Mouse (Mus musculus): Measurements from ENCODE around the gene Ppargc1a. TPM values are rescaled to one million over a fixed set of nuclear protein-coding genes. Genes with fewer than 3 reads are reported as not detected.

Gene Ppargc1a
- polyA plus RNA-seq, 1 experiment from 2014 or later = 5.4 TPM

- Histone ChIP-seq H3K9me3 (replicated peaks; ENCODE audit: control insufficient read depth, low read length) (no peaks in the 10 kb centered on the region), H3K4me3 (ENCODE audit: low read depth, low read length) (no peak overlapping the region), H3K4me2 (ENCODE audit: low read length) (no peak overlapping the region), H3K36me3 (ENCODE audit: control insufficient read depth, insufficient read depth, low read length) (no peaks in the 10 kb centered on the region), H3K9ac (ENCODE audit: low read length) (no peak overlapping the region), H3K27me3 (replicated peaks; ENCODE audit: control insufficient read depth, insufficient read depth, low read length) (no peaks in the 10 kb centered on the region), H3K27ac (ENCODE audit: low read depth, low read length) (no peak overlapping the region), H3K4me1 (ENCODE audit: control insufficient read depth, insufficient read depth, low read length) (0 out of 2 replicates have a peak, but pooled peaks cover 2% of the 10 kb centered on the region)
- no peak for ATAC-seq
- DNase-seq (ENCODE audit: low spot score) = no peak
- WGBS = 72% methylated on average over 4 of the region's 4 CpGs
These were observed 92.4 kb downstream of the Ppargc1a start for GRCm38 (mm10) chr5:51475034-51475541.

GRCm38 (mm10) chr5:51471614-51472013, 95.9 kb downstream of the Ppargc1a start:
- Histone ChIP-seq H3K4me3 (ENCODE audit: low read depth, low read length) (no peak overlapping the region), H3K4me2 (ENCODE audit: low read length) (no peak overlapping the region), H3K27ac (ENCODE audit: low read depth, low read length) (no peak overlapping the region), H3K4me1 (ENCODE audit: control insufficient read depth, insufficient read depth, low read length) (no peaks in the 10 kb centered on the region), H3K9me3 (replicated peaks; ENCODE audit: control insufficient read depth, low read length) (no peaks in the 10 kb centered on the region), H3K36me3 (ENCODE audit: control insufficient read depth, insufficient read depth, low read length) (no peaks in the 10 kb centered on the region), H3K9ac (ENCODE audit: low read length) (no peak overlapping the region), H3K27me3 (replicated peaks; ENCODE audit: control insufficient read depth, insufficient read depth, low read length) (no peaks in the 10 kb centered on the region)
- ATAC-seq = no peak
- DNase-seq (ENCODE audit: low spot score) = no peak
- WGBS = 96% methylated on average over 4 of the region's 4 CpGs

DNA sequence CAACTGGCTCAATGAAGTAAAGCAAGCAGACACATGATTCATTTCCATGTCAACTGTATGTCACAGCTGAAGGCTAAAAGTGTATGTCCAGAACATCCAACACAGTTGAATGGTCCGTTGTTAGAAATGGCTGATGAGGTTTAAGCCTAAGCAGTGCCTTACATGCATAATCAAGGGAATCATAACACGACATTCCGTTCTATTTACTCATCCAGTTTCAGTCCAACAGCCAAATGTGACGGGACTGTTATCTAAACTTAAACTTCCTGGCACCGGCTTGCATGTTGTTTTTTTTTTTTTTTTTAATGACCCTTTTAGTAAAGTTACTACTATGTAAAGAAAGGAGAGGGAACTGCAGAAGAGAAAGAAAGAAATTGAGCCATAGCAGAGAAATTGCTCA, 101.5 kb downstream of the Ppargc1a start:
- H3K9me3 ChIP-seq (replicated peaks; ENCODE audit: control insufficient read depth, low read length) = no peaks in the 10 kb centered on the region
- no peaks in the 10 kb centered on the region for H3K4me1 ChIP-seq (ENCODE audit: control insufficient read depth, insufficient read depth, low read length)
- ATAC-seq (no peak), DNase-seq (ENCODE audit: low spot score) (no peak)
- H3K27ac ChIP-seq (ENCODE audit: low read depth, low read length) = no peak overlapping the region
- no peak overlapping the region for H3K4me3 ChIP-seq (ENCODE audit: low read depth, low read length)
- H3K4me2 ChIP-seq (ENCODE audit: low read length) = no peak overlapping the region
- 92% methylated on average over 5 of the region's 5 CpGs for WGBS
- H3K27me3 ChIP-seq (replicated peaks; ENCODE audit: control insufficient read depth, insufficient read depth, low read length) = no peaks in the 10 kb centered on the region
- H3K36me3 ChIP-seq (ENCODE audit: control insufficient read depth, insufficient read depth, low read length) = no peaks in the 10 kb centered on the region
- H3K9ac ChIP-seq (ENCODE audit: low read length) = no peak overlapping the region

GRCm38 (mm10) chr5:51452033-51452432, 115.5 kb downstream of the Ppargc1a start:
- Histone ChIP-seq H3K4me3 (ENCODE audit: low read depth, low read length) (no peak overlapping the region), H3K9me3 (replicated peaks; ENCODE audit: control insufficient read depth, low read length) (no peaks in the 10 kb centered on the region), H3K27me3 (replicated peaks; ENCODE audit: control insufficient read depth, insufficient read depth, low read length) (no peaks in the 10 kb centered on the region), H3K27ac (ENCODE audit: low read depth, low read length) (no peak overlapping the region), H3K9ac (ENCODE audit: low read length) (no peak overlapping the region), H3K4me2 (ENCODE audit: low read length) (no peak overlapping the region), H3K4me1 (ENCODE audit: control insufficient read depth, insufficient read depth, low read length) (no peaks in the 10 kb centered on the region), H3K36me3 (ENCODE audit: control insufficient read depth, insufficient read depth, low read length) (no peaks in the 10 kb centered on the region)
- ATAC-seq (no peak), DNase-seq (ENCODE audit: low spot score) (peak; percentile 4)
- 73% methylated on average over 3 of the region's 3 CpGs for WGBS

GRCm38 (mm10) chr5:51447631-51448030, 119.9 kb downstream of the Ppargc1a start:
- DNase-seq (ENCODE audit: low spot score) = no peak
- 83% methylated on average over 1 of the region's 1 CpGs for WGBS
- Histone ChIP-seq H3K4me1 (ENCODE audit: control insufficient read depth, insufficient read depth, low read length) (no peaks in the 10 kb centered on the region), H3K4me3 (ENCODE audit: low read depth, low read length) (no peak overlapping the region), H3K9me3 (replicated peaks; ENCODE audit: control insufficient read depth, low read length) (no peaks in the 10 kb centered on the region), H3K27ac (ENCODE audit: low read depth, low read length) (no peak overlapping the region), H3K4me2 (ENCODE audit: low read length) (no peak overlapping the region), H3K27me3 (replicated peaks; ENCODE audit: control insufficient read depth, insufficient read depth, low read length) (no peaks in the 10 kb centered on the region), H3K36me3 (ENCODE audit: control insufficient read depth, insufficient read depth, low read length) (no peaks in the 10 kb centered on the region), H3K9ac (ENCODE audit: low read length) (no peak overlapping the region)
- no peak for ATAC-seq

DNA sequence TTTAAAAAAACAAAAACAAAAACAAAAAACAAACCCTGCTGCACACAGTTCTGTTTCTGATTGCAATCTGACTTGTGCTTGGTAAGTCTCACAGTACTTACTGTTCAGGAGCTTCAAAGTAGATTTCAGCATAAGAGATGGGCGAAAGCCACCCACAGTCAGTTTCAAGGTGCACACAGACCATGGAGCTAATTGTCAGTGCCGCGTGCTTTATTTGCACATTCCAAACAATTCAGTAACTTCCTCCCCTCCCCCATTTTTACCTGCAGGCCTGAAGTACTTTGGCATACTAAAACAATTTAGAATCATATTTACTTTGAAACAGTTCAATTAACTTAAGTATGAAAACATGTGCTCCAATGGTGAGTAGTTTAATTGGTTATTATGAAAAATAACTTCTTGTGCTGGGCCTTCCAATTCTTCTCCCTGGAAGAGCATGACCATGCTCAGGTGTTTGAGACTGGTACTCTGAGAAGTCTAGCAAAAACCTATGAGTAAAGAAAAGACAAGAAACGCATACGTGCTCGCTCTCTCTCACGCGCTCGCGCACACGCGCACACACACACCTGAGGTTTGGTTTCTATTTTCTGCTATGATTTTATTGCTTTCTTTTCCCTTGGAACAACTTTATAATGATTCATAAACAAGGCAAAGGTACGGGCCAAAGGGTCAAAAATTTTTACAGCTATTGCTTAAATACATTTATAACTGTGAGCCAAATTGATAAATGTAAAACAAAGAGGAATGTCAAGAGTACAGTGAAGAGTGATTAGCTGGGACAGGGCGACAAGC, 121.0 kb downstream of the Ppargc1a start:
- 94% methylated on average over 14 of the region's 14 CpGs for WGBS
- Histone ChIP-seq H3K27ac (ENCODE audit: low read depth, low read length) (no peak overlapping the region), H3K36me3 (ENCODE audit: control insufficient read depth, insufficient read depth, low read length) (no peaks in the 10 kb centered on the region), H3K4me3 (ENCODE audit: low read depth, low read length) (no peak overlapping the region), H3K4me2 (ENCODE audit: low read length) (no peak overlapping the region), H3K4me1 (ENCODE audit: control insufficient read depth, insufficient read depth, low read length) (no peaks in the 10 kb centered on the region), H3K9ac (ENCODE audit: low read length) (no peak overlapping the region), H3K9me3 (replicated peaks; ENCODE audit: control insufficient read depth, low read length) (no peaks in the 10 kb centered on the region), H3K27me3 (replicated peaks; ENCODE audit: control insufficient read depth, insufficient read depth, low read length) (no peaks in the 10 kb centered on the region)
- DNase-seq (ENCODE audit: low spot score) (no peak), ATAC-seq (no peak)

DNA sequence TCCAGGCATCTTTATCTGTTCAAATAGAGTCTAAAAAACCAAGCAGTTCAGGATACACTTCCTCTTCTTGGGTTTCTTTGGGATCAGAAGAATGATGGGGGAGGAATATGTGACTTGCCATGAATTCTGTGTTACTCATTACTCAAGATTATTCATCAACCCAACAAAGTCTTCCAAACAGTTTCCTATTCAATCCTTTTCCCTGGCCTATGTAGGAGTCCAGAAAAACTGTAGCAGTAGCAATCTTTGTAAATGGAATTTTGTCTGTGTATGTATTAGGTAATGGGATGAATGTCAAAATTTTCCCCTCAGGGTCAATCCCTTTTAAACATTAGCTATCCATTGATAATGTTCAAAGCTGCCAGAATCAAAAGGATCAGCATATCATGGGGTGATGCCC, 121.8 kb downstream of the Ppargc1a start:
- Histone ChIP-seq H3K27me3 (replicated peaks; ENCODE audit: control insufficient read depth, insufficient read depth, low read length) (no peaks in the 10 kb centered on the region), H3K4me3 (ENCODE audit: low read depth, low read length) (no peak overlapping the region), H3K36me3 (ENCODE audit: control insufficient read depth, insufficient read depth, low read length) (no peaks in the 10 kb centered on the region), H3K27ac (ENCODE audit: low read depth, low read length) (no peak overlapping the region), H3K9me3 (replicated peaks; ENCODE audit: control insufficient read depth, low read length) (no peaks in the 10 kb centered on the region), H3K4me2 (ENCODE audit: low read length) (no peak overlapping the region), H3K4me1 (ENCODE audit: control insufficient read depth, insufficient read depth, low read length) (no peaks in the 10 kb centered on the region), H3K9ac (ENCODE audit: low read length) (no peak overlapping the region)
- no peak for DNase-seq (ENCODE audit: low spot score)
- no peak for ATAC-seq

DNA sequence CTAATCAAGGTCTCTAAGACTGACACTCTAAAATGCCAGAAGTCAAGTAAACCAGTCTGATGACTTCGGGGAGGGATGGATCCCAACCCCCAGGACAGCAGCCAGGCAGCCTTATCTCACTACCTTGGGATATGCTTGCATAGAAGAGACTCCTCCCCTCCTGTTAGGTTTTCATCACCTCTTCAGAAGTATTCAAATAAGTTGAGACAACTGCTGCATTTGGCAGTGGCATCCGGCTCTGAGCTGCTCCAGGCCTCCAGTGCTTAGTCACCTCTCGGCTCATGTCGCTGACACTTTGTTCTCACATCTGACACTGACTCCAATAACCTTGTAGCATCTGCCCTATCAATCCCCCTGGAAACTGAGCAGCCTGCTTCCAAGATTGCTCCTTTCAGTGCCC, 127.8 kb downstream of the Ppargc1a start:
- H3K9ac ChIP-seq (ENCODE audit: low read length) = no peak overlapping the region
- H3K27me3 ChIP-seq (replicated peaks; ENCODE audit: control insufficient read depth, insufficient read depth, low read length) = no peaks in the 10 kb centered on the region
- no peak overlapping the region for H3K4me3 ChIP-seq (ENCODE audit: low read depth, low read length)
- H3K36me3 ChIP-seq (ENCODE audit: control insufficient read depth, insufficient read depth, low read length) = no peaks in the 10 kb centered on the region
- no peak for ATAC-seq
- H3K27ac ChIP-seq (ENCODE audit: low read depth, low read length) = no peak overlapping the region
- DNase-seq (ENCODE audit: low spot score) = no peak
- H3K4me2 ChIP-seq (ENCODE audit: low read length) = no peak overlapping the region
- H3K4me1 ChIP-seq (ENCODE audit: control insufficient read depth, insufficient read depth, low read length) = no peaks in the 10 kb centered on the region
- 51% methylated on average over 4 of the region's 4 CpGs for WGBS
- no peaks in the 10 kb centered on the region for H3K9me3 ChIP-seq (replicated peaks; ENCODE audit: control insufficient read depth, low read length)

GRCm38 (mm10) chr5:51433905-51434304, 133.6 kb downstream of the Ppargc1a start:
- DNase-seq (ENCODE audit: low spot score) = no peak
- Histone ChIP-seq H3K4me2 (ENCODE audit: low read length) (no peak overlapping the region), H3K27ac (ENCODE audit: low read depth, low read length) (no peak overlapping the region), H3K4me3 (ENCODE audit: low read depth, low read length) (no peak overlapping the region), H3K9me3 (replicated peaks; ENCODE audit: control insufficient read depth, low read length) (no peaks in the 10 kb centered on the region), H3K27me3 (replicated peaks; ENCODE audit: control insufficient read depth, insufficient read depth, low read length) (no peaks in the 10 kb centered on the region), H3K4me1 (ENCODE audit: control insufficient read depth, insufficient read depth, low read length) (no peaks in the 10 kb centered on the region), H3K9ac (ENCODE audit: low read length) (no peak overlapping the region), H3K36me3 (ENCODE audit: control insufficient read depth, insufficient read depth, low read length) (no peaks in the 10 kb centered on the region)
- 91% methylated on average over 5 of the region's 5 CpGs for WGBS
- no peak for ATAC-seq
